Mouse (Mus musculus) kidney, adult 2 months (tissue): ENCODE measurements around the gene Myh15.

ENCODE experiments used
- CTCF ChIP-seq: fragments of 200-500 bp; conservative IDR thresholded peaks from 2 replicates; pipeline ENCODE4 v1.5.1; 2011; ENCODE audit warnings: low read depth, mild to moderate bottlenecking, control low read depth, low read length, moderate library complexity, mixed read lengths; ENCODE audit not compliant: insufficient read depth, insufficient read length
- POLR2A ChIP-seq: fragments of 200-500 bp; IDR thresholded peaks from one replicate; pipeline ENCODE4 v1.6.1; 2011; ENCODE audit warnings: low read depth, low read length, control low read depth

DNA sequence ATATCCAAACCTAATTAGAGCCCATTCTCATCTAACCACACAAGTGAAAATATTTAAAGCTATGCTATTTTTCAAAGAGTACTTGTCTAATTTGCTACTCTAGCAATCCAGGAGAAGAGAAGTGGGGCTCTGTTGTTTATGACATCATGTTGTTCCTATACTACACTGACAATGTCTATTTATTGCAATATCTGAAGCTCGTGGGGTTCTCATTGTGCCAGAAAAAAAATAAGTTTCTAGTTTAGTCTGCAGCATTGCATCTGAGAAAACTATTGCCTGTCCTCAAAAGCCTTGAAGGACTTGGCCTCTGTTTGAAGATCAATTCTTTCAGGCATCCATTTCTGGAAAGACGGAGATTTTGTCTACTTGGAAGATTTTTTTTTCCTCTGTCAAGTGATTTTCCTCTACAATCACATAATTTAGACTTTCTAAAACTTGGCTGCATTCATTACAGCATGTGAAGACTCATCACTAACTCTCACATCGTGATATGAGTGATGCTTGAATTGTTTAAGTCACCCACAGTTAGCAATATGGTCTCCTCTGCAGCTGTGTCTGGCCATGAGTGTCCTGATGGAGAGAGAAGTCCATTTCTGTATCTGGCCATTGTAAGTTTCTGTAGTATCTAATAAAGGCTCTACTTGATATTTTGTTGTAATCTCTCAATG is 16.6 kb upstream of the Myh15 start:
- TF ChIP-seq CTCF: no peak
- TF ChIP-seq POLR2A: no peak
